In the genomic region with DNA sequence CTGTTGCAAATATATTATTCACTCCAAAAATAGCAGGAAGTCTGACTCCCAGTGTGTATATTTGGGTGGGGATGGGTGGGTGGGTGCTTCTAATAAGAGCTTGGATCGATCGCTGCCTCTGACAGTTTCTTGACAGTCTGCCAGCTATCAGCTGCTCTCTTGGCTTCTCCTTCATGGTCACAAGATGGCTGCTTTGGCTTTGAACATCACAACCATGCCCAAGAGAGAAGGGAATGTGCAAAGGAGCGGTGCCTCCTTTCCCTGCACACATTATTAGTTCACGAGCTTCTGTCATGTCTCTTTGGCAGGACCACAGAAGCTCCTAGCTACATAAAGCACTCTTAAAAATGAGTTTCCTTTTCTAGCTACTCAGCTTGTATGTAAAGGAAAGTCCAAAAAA, we compare ENCODE assay signal across 14 mouse cellular contexts.
DNase-seq lines count a peak whose midpoint lies in the region; ATAC-seq and TF ChIP-seq lines count a peak whose summit lies in the region.
"Had no signal": no experiment of that assay in that cellular context is flagged by ENCODE, and none has a peak within 500 bp of the region (broad histone marks: within the 10 kb centered on the region; RNA-seq: fewer than 3 reads in every experiment).

No protein-coding gene starts in this region.

- WGBS in heart, embryonic 11.5 days (ENCODE audit: insufficient replicate concordance): 82% methylated on average over 4 of the region's 4 CpGs
- WGBS in limb, embryonic 14.5 days: 84% methylated on average over 4 of the region's 4 CpGs
- 95% methylated on average over 4 of the region's 4 CpGs for WGBS in limb, embryonic 10.5 days

- no peaks in the 10 kb centered on the region for H3K9me3 ChIP-seq in heart, embryonic 11.5 days (replicated peaks; ENCODE audit: control insufficient read depth, low read length)
- no peaks in the 10 kb centered on the region for H3K9me3 ChIP-seq in limb, embryonic 14.5 days (ENCODE audit: control insufficient read depth, low read length)
- H3K9me3 ChIP-seq in limb, embryonic 10.5 days (replicated peaks): no peaks in the 10 kb centered on the region
- H3K9me3 ChIP-seq: G1E; midbrain, embryonic 12.5 days; neural tube, embryonic 15.5 days had no signal

- ATAC-seq in heart, embryonic 11.5 days (replicated peaks; ENCODE audit: insufficient number of reproducible peaks, low FRiP score, low TSS enrichment): no peak
- no peak for ATAC-seq in limb, embryonic 14.5 days (ENCODE audit: low FRiP score, low read depth)
- no peak for ATAC-seq in erythroid progenitor cell, adult 5-6 weeks (replicated peaks; ENCODE audit: low FRiP score, poor library complexity, severe bottlenecking)

- no peak overlapping the region for H3K9ac ChIP-seq in heart, embryonic 11.5 days (ENCODE audit: low read depth, low read length)
- H3K9ac ChIP-seq in limb, embryonic 14.5 days (ENCODE audit: low read depth, low read length, severe bottlenecking): no peak overlapping the region
- H3K9ac ChIP-seq: midbrain, embryonic 12.5 days; neural tube, embryonic 15.5 days had no signal

- peak; percentile 85 to 88 for DNase-seq in cerebellum, postnatal 10 days
- no peak for DNase-seq in cerebellum, adult 11-12 months
- DNase-seq in heart, adult 11 months: peak; percentile 88
- peak; percentile 32 for DNase-seq in limb, embryonic 14.5 days (ENCODE audit: low spot score)
- no peak for DNase-seq in limb, embryonic 10.5 days (ENCODE audit: low spot score)
- DNase-seq in lung, postnatal 14 days: peak; percentile 44
- DNase-seq: kidney, adult 8-10 months had no signal

- no peak for TF ChIP-seq POLR2A in limb, embryonic 14.5 days (IDR thresholded peaks at IDR 0.05; ENCODE audit: borderline replicate concordance, extremely low read depth, insufficient read depth, insufficient read length)

- H3K4me1 ChIP-seq in heart, embryonic 11.5 days (ENCODE audit: control insufficient read depth, insufficient read depth, low read length): no peaks in the 10 kb centered on the region
- no peaks in the 10 kb centered on the region for H3K4me1 ChIP-seq in limb, embryonic 14.5 days (ENCODE audit: control insufficient read depth, insufficient read depth, low read length)
- peaks cover 4% of the 10 kb centered on the region; the same call in 1 of the 2 replicates for H3K4me1 ChIP-seq in limb, embryonic 10.5 days
- H3K4me1 ChIP-seq: midbrain, embryonic 12.5 days; neural tube, embryonic 15.5 days had no signal

- no peak overlapping the region for H3K27ac ChIP-seq in heart, embryonic 11.5 days (ENCODE audit: low read depth, low read length)
- no peak overlapping the region for H3K27ac ChIP-seq in limb, embryonic 14.5 days (replicated peaks; ENCODE audit: low read depth, low read length)
- H3K27ac ChIP-seq in limb, embryonic 10.5 days: no peak overlapping the region
- H3K27ac ChIP-seq: midbrain, embryonic 12.5 days; neural tube, embryonic 15.5 days had no signal

- no peak overlapping the region for H3K4me3 ChIP-seq in heart, embryonic 11.5 days (ENCODE audit: low read depth, low read length)
- H3K4me3 ChIP-seq in limb, embryonic 14.5 days (replicated peaks; ENCODE audit: low read length): no peak overlapping the region
- H3K4me3 ChIP-seq in limb, embryonic 10.5 days: no peak overlapping the region
- H3K4me3 ChIP-seq: midbrain, embryonic 12.5 days; myocyte; neural tube, embryonic 15.5 days had no signal

- H3K36me3 ChIP-seq in heart, embryonic 11.5 days (ENCODE audit: control insufficient read depth, insufficient read depth, low read length): no peaks in the 10 kb centered on the region
- H3K36me3 ChIP-seq in limb, embryonic 14.5 days (ENCODE audit: control insufficient read depth, insufficient read depth, low read length): no peaks in the 10 kb centered on the region
- no peaks in the 10 kb centered on the region for H3K36me3 ChIP-seq in limb, embryonic 10.5 days
- H3K36me3 ChIP-seq: G1E; midbrain, embryonic 12.5 days; neural tube, embryonic 15.5 days had no signal

- no peak overlapping the region for H3K4me2 ChIP-seq in heart, embryonic 11.5 days
- no peak overlapping the region for H3K4me2 ChIP-seq in limb, embryonic 14.5 days (replicated peaks; ENCODE audit: low read depth, low read length, severe bottlenecking)
- H3K4me2 ChIP-seq: liver, embryonic 11.5 days; midbrain, embryonic 12.5 days; neural tube, embryonic 15.5 days had no signal

- no peaks in the 10 kb centered on the region for H3K27me3 ChIP-seq in heart, embryonic 11.5 days (ENCODE audit: control insufficient read depth, insufficient read depth, low read length)
- H3K27me3 ChIP-seq in limb, embryonic 14.5 days (ENCODE audit: control insufficient read depth, insufficient read depth, low read length): no peaks in the 10 kb centered on the region
- no peaks in the 10 kb centered on the region for H3K27me3 ChIP-seq in limb, embryonic 10.5 days (ENCODE audit: low read depth, poor library complexity, severe bottlenecking)
- H3K27me3 ChIP-seq: midbrain, embryonic 12.5 days; neural tube, embryonic 15.5 days had no signal

Comparison
In these comparisons a context has a peak if more than half of its experiments do, and no peak if none do; other contexts are left out.
1. DNase-seq: peak in cerebellum, postnatal 10 days (2 of 2), heart, adult 11 months (single experiment), limb, embryonic 14.5 days (single experiment) and lung, postnatal 14 days (single experiment); none in cerebellum, adult 11-12 months (single experiment) and limb, embryonic 10.5 days (single experiment).